Mouse (Mus musculus): ENCODE results near the gene Vash1.

The Vash1 gene

DNA sequence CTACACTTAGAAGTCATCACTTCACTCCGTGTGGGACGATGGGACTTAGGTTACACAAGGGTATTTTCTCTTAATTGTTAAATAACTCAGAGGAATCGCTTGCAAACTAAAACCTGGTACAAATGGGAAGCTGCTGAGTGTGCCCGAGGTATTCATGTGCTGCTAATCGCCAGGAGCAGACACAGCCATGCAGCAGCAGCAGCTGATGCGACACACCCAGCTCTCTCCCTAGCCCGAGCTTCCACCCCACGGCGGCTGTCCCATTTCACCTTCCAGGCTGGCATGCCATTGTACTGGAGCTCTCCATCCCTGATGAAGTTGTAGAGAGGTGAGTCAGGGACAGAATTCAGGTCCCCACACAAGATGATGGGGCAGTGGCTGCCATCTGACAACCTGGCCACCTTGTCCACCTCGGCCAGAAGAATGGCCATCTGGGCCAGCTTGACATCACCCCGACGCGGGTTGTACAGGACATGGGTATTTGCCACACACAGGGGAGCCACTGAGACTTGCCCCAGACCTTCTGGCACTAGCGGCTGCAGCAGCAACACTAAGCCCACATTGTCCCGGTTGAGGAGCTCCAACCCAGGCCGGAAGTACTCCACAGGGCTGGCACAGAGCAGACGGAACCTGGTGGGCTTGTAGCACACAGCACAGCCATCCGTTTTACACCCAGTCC lies 41.6 kb downstream of the Vash1 start:
- DNase-seq (ENCODE audit: low spot score): no peak

DNA sequence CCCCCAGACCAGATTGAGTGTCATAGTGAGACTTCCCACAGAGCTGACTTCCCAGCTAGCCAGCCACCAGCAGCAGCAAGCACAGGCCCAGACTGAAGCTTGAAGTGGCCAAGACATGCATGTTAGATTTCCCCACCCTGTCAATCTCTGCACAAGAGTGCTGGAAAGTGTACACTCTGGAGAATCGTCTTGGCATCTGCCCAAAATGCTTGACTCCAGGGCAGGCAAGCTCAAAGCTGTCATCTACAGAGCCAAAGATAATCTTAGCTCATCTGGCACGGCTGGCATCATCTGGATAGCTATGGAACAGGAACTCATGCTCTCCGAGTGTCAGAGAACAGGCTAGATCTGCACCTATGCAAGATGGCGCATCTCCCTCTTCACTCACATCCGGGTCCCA lies 43.0 kb downstream of the Vash1 start:
- no peak for DNase-seq (ENCODE audit: low spot score)

DNA sequence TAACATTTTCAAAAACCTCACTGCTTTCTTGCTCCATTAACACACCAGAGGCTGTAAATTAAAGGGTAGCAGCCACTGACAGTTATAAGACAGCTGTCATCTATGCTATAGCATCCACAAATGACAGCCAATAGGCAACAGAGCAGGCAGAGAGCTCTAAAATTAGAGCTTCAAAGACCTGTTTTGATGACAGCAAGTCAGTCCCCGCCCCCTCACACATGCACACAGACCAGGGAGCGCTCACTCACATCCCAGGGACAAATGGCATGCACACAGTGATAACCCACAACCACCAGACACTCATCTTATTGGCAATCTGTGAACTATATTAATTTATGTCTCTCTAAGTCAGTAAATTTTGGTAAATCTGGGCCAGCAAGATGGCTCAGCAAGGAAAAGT lies 45.8 kb downstream of the Vash1 start:
- DNase-seq (ENCODE audit: low spot score): no peak

DNA sequence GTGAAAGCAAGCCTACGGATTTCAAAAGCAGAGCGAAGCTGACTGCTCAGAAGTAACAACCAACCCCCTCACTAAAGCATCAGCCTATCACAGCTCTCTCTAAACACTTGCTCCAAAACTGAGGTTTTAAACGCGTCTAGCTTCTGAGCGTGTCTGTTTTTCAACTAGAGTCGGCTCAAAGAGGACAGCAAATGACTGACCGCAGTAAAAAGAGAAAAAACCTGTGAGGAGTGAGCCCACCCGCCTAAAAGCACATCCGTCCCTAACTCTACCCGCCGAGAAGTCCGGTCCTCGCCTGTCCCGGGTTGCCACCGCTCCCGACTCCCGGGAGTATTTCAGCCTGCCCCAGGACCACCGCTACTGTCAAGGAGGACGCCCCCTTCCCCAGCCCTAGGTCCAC lies 47.2 kb downstream of the Vash1 start:
- DNase-seq (ENCODE audit: low spot score): peak; percentile 51

DNA sequence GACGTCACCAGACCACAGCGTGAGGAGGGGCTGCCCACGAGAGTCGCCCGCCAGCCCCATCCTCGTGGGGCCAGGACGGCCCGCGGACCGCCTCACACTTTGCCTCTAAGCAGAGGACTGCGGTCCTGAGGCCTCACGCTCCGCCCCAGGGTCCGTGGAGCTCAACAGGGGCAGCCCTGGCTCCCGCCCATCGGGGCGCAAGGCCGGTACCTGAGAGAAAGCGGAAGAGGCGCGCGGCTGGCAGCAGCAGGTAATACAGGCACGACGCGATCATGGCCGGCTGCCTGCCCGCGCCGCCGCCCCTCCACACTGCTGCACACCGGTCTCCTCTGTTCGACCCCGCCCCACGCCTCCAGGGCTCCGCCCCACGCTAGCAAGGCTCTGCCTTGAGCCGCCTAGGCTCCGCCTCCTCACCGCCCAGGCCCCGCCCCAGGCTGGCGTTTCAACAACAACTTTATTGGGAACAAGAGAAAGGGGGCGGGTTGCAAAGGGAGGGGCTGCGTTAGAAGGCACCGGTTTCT lies 47.7 kb downstream of the Vash1 start, which contains the start of gene Angel1:
Gene Angel1, minus strand, starts transcription at position 341 of the 521 bp plus-strand sequence.
- DNase-seq (ENCODE audit: low spot score): peak; percentile 96

DNA sequence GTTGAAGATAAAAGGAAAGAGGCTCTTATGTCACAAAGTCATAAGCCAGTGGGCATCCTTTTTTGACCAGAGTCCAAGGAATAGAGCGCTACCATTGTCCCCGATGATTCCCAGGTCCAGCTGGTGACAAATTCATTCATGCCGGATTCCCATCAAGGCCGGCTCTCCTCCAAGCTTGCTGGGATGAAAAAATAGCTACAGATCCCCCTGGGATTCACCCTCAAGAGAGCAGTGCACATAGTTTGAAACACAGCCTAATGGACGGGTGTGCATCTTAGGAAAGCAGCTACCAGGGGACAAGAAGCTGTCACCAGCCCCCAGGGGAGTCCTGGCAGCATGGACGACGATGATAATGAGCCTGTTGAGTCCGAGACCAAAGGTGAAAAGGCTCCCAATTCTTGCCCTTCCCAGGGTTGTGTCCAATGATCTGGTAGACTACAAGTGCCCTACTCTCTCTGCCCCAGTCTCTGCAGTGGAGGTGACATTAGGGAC lies 55.9 kb downstream of the Vash1 start, which contains the start of gene Lrrc74a:
Gene Lrrc74a, plus strand, starts transcription at position 51 of the 492 bp plus-strand sequence.
- no peak for DNase-seq (ENCODE audit: low spot score)

All from embryo, embryonic 10 days (tissue).